Mouse (Mus musculus): ENCODE data around the gene Cbll1.

- TF ChIP-seq POLR2A (IDR thresholded peaks at IDR 0.05; ENCODE audit: low read depth, low read length) (no peak), CTCF (IDR thresholded peaks at IDR 0.05; ENCODE audit: extremely low read depth, insufficient read depth, insufficient read length, insufficient replicate concordance) (no peak)
These were observed 20.7 kb upstream of the Cbll1 start for GRCm38 (mm10) chr12:31520119-31520518.

All from spleen, adult 2 months (tissue).